Mouse (Mus musculus) heart, postnatal 4 days (tissue): ENCODE data around the gene Faf1. TPM values are rescaled to one million over a fixed set of nuclear protein-coding genes. Genes with fewer than 3 reads are reported as not detected.

Experiments used
- DNase-seq: peaks from one replicate; pipeline ENCODE4 v3.0.0; 2021
- total RNA-seq, 2 experiments: library from RNA; stranded (reverse); gene quantifications; 2 replicates each; pipeline ENCODE4 v1.2.3; 2021

Faf1 gene
- total RNA-seq, 2 experiments from 2014 or later, result 34.0 to 34.6 TPM

- no peak for DNase-seq
Measured at GRCm38 (mm10) chr4:109792331-109792730, 115.9 kb downstream of the Faf1 start.

- DNase-seq, result no peak
Measured at GRCm38 (mm10) chr4:109793072-109793471, 116.7 kb downstream of the Faf1 start.

- no peak for DNase-seq
Measured at GRCm38 (mm10) chr4:109797511-109798182, 121.3 kb downstream of the Faf1 start.

GRCm38 (mm10) chr4:109806408-109806807 is 130.0 kb downstream of the Faf1 start:
- no peak for DNase-seq

DNA sequence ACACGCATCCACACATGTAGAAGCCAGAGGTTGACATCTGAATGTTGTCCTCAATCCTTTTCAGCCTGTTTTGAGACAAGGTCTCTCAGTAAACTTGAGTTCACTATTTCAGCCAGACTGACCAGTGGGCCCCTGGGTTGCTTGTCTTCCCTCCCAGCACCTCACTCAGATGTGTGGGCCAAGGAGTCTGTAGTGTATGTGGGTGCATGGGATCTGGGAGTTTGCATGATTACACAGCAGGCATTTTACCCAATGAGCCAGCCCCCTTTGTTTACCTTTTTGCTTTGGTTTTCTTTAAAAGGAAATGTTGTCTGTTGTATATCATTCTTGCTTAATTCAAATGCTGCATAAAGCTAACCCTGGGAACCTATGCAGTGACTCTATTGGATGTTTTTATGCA is 138.8 kb downstream of the Faf1 start:
- no peak for DNase-seq

- DNase-seq, result no peak
Measured at GRCm38 (mm10) chr4:109815592-109815991, 139.2 kb downstream of the Faf1 start.

GRCm38 (mm10) chr4:109819455-109819854 is 143.1 kb downstream of the Faf1 start:
- no peak for DNase-seq

- DNase-seq, result no peak
Measured at GRCm38 (mm10) chr4:109829800-109830199, 153.4 kb downstream of the Faf1 start.

GRCm38 (mm10) chr4:109857851-109858250 is 181.5 kb downstream of the Faf1 start:
- DNase-seq, result no peak

- DNase-seq, result no peak
Measured at GRCm38 (mm10) chr4:109858571-109859392, 182.4 kb downstream of the Faf1 start.

DNA sequence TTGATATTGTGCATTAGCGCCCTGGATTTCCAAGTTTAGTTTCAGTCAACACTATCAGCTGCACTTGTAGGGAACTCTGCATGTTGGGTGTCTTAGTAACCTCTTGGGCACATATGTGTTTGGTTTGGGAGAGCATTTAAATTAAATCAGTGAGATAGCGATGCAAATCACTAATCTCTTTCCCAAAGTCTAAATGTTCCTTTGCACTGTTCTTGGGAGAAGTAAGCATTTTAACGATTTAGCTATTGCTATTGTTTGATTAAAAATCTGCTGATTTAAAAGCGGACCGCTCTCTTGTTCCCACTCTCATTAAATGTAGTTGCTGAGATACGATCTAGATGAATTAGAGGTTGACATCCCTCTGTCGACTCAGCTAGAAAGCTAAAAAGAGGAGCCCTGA is 183.0 kb downstream of the Faf1 start:
- DNase-seq, result no peak

- DNase-seq, result no peak
Measured at GRCm38 (mm10) chr4:109860256-109860655, 183.9 kb downstream of the Faf1 start.

DNA sequence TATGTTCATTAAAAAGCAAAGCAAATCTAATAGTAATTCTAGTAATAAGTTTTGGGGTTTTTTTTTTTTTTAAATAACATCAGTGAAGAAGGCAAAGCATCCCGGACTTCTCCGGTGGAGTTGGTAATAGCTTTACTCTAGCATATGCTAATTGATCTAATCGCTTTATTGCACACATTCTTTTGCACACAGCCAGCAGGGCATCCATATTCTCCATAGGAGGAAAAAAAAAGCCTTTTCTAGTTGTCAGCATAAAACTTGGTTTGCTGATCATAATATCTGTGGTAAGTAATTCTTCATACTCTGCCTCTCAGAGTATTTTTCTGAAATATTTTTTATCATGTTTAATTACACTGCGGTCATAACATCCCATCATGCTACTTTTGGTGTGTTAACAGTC is 185.9 kb downstream of the Faf1 start:
- no peak for DNase-seq

GRCm38 (mm10) chr4:109863021-109863420 is 186.6 kb downstream of the Faf1 start:
- no peak for DNase-seq

- DNase-seq, result no peak
Measured at GRCm38 (mm10) chr4:109868897-109869484, 192.6 kb downstream of the Faf1 start.

- no peak for DNase-seq
Measured at GRCm38 (mm10) chr4:109884333-109884732, 207.9 kb downstream of the Faf1 start.

- DNase-seq, result no peak
Measured at GRCm38 (mm10) chr4:109887856-109888357, 211.5 kb downstream of the Faf1 start.

DNA sequence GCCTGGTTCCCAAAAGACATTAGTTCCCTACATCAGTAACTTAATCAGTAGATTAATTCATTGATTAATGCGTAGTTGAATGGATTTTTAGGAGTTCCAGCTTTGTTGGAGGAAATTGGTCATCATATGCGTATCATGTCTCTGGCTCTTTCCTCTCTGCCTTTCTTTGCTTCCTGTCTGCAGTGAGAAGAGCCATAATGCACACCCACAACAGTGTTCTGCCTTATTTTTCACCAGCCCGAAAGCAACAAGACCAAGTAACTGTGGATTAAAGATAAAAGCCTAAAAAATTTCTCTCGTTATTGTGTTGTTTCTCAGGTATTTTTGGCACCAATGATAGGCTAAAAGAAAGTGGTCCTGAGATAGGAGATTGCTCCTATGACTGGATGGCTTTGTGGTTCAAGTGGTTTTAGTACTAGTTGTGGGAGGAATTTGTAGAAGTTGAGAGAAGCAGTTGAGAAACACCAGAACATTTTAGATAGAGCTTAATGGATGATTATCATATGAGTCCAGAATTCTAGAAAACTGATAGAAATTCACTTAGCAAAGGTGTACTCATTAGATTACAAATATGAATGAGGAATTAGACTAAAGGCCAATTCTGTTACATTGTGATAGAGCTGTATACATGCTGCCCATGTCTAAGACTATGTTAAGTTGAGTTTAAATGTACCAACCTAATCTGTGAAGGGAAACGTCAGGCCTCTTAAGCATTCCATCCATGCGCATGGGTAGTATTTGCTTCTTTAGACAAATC is 221.6 kb downstream of the Faf1 start:
- no peak for DNase-seq

- DNase-seq, result no peak
Measured at GRCm38 (mm10) chr4:109901076-109901475, 224.7 kb downstream of the Faf1 start.

DNA sequence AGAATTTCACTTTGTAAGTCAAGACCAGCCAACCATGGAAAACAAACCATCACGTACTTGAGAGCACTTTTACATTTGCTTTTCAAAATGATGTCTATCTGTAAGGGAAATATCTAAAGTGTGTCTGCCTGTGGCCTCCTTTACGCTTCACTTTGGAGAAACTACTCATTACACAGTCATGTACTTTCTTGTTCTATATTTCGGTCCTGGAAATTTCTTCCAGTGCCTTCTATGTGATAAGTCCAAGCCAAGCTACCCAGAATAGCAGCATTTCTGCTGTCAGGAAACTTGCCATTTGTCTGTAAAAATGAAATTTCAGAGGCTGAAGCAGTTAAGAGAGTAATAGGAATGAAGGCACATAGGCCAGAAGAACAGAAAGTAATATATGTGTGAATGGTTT is 228.1 kb downstream of the Faf1 start:
- no peak for DNase-seq

GRCm38 (mm10) chr4:109929058-109929457 is 252.7 kb downstream of the Faf1 start:
- no peak for DNase-seq

DNA sequence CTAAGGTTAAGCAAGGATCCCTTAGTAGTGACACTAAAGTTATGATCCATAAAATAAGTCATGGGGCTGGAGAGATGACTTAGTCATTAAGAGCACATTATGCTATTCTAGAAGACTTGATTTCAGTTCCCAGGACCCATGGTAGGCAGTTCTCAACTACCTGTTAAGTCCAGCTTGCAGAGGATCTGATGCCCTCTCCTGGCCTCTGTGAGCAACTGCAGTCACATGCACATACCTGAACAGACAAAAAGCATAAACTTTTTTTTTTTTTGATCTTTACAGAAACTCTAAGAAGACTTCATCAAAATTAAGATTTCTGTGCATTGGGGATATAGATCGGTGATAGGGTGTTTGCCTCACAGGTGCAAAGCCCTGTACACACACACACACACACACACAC is 254.1 kb downstream of the Faf1 start:
- DNase-seq, result no peak

- DNase-seq, result no peak
Measured at GRCm38 (mm10) chr4:109930935-109931334, 254.5 kb downstream of the Faf1 start.
